Mouse (Mus musculus) intestine, embryonic 14.5 days (tissue): ENCODE measurements around the gene Mccc1. TPM values are rescaled to one million over a fixed set of nuclear protein-coding genes. Genes with fewer than 3 reads are reported as not detected.

Experiments used
- ATAC-seq: fragments of 200-750 bp; cut with Nextera tagmentation; replicated peaks from 2 replicates; pipeline ENCODE4 v1.8.0; 2017; ENCODE audit warnings: low read depth, moderate number of reproducible peaks, moderate TSS enrichment, moderate library complexity; ENCODE audit not compliant: low FRiP score, low TSS enrichment
- DNase-seq: peaks from one replicate; pipeline ENCODE4 v3.0.0-alpha.2; 2018; ENCODE audit warnings: low spot score
- H3K27ac ChIP-seq: fragments of 300-500 bp; sonication (generic); 2 replicates; pipeline ENCODE4 v1.5.1; 2014; ENCODE audit warnings: low read depth, mild to moderate bottlenecking, control low read depth
- H3K27me3 ChIP-seq: fragments of 300-500 bp; sonication (generic); replicated peaks from 2 replicates; pipeline ENCODE4 v1.6.1; 2014; ENCODE audit warnings: low read length, control low read depth; ENCODE audit not compliant: control insufficient read depth, insufficient read depth
- H3K36me3 ChIP-seq: fragments of 300-500 bp; sonication (generic); 2 replicates; pipeline ENCODE4 v1.6.1; 2014; ENCODE audit warnings: low read length, control low read depth; ENCODE audit not compliant: control insufficient read depth, insufficient read depth
- H3K4me1 ChIP-seq: fragments of 300-500 bp; sonication (generic); replicated peaks from 2 replicates; pipeline ENCODE4 v1.6.1; 2014; ENCODE audit warnings: low read length, control low read depth, mixed read lengths; ENCODE audit not compliant: control insufficient read depth, insufficient read depth
- H3K4me2 ChIP-seq: fragments of 300-500 bp; sonication (generic); 2 replicates; pipeline ENCODE4 v1.6.1; 2014; ENCODE audit warnings: low read length
- H3K4me3 ChIP-seq: fragments of 300-500 bp; sonication (generic); 2 replicates; pipeline ENCODE4 v1.5.1; 2014; ENCODE audit warnings: low read depth, low read length, control low read depth, mixed read lengths
- H3K9ac ChIP-seq: fragments of 300-500 bp; sonication (generic); 2 replicates; pipeline ENCODE4 v1.6.1; 2014; ENCODE audit warnings: mild to moderate bottlenecking, low read length
- H3K9me3 ChIP-seq: fragments of 300-500 bp; sonication (generic); 2 replicates; pipeline ENCODE4 v1.6.1; 2016; ENCODE audit warnings: low read length, control low read depth; ENCODE audit not compliant: control insufficient read depth
- WGBS: fragments of 180-500 bp; shearing (Covaris S2); extraction: QIAGEN DNeasy Blood & Tissue Kit; methylation state at CpG from one replicate; pipeline ENCODE4 v1.1.7; 2014; 5-methylcytosine and 5-hydroxymethylcytosine counted together
- polyA plus RNA-seq: library from polyadenylated mRNA; unstranded; fragments of >200 nt; fragmentation: Nextera tagmentation; extraction: Ambion mirVana; gene quantifications from 2 replicates; pipeline ENCODE4 v1.2.1, GENCODE M21; 2014

The Mccc1 gene
- polyA plus RNA-seq, 1 experiment from 2014 or later = 29.8 TPM

DNA sequence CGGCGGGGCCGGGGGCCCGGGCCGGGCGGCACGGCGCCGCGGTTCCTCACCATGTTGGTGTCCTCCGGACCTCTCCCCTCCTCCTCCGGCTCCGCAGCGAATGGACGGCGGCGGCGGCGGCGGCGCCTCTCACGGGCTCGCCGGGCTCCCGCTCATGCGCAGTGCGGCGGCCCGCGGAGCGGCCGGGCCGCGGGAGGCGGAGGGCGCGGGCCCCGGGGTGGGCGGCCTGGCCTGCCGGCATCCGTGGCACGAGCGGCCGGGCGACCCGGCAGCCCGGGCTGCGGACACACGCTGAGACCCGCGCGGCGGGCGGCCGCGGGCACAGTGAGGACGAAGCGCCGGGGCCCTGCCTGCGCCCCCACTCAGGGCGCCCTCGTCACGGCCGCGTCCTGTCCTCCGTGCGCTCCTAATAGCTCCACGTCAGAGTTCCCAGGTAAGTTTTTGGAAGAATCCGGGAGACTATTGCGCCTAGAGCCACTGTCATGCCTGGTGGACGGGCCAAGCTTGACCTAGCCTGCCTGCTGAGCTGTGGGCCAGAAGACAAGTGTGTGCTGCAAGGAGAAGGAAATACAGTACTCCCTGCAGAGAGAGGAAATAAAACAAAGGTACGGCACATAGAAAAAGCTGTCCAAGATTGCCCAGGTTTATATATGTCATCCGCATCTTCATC, 67.6 kb downstream of the Mccc1 start:
- peak overlapping the region; percentile 94 for H3K9ac ChIP-seq
- H3K4me1 ChIP-seq = peaks cover 26% of the 10 kb centered on the region
- peak overlapping the region; percentile 93 for H3K27ac ChIP-seq
- peak overlapping the region; percentile 61 for H3K4me2 ChIP-seq
- no peaks in the 10 kb centered on the region for H3K27me3 ChIP-seq
- peak overlapping the region; percentile 88 for H3K4me3 ChIP-seq
- peak; percentile 92 for ATAC-seq
- peaks cover under 1% of the 10 kb centered on the region; the same call in 1 of the 2 replicates for H3K36me3 ChIP-seq
- peak; percentile 84 for DNase-seq
- WGBS = under 1% methylated on average over 42 of the region's 73 CpGs
- no peaks in the 10 kb centered on the region for H3K9me3 ChIP-seq

DNA sequence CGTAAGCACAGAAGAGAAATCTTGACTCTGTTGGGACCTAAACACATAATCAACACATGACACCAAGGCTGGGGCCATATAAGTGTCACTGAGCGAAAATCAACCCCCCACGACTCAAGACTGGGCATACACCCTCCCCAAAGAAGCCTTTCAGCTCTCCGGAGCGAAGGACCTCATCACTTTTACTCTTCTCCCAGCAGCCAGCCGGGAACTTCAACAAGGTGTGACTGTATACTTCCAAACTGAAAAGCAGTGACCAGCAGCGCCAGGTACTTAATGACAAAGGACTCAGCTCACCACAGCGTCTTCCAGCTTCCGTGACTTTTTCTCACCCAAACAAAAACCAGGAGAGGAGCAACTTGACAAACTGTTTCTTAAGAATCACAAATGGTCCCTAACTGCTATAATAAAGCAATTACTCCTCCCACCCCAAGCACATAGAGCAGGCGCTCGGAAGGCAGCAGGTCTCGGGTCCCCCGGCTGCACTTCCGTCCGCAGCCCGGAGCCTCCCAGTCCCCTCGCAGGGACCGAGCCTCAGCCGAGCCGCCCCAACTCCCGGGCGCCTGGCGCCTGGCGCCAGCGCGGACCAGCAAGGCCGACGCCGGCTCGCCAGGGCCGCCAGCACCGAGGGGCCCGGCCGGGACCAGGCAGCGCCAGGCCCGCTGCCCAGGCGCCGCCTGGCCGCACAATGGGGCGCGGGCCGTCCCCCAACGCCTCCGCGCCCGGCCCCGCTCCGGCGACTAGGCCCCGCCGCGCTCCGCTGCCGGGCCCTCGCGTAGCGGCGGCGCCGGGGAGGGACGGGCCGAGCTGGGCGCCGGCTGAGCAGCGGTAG, 68.4 kb downstream of the Mccc1 start:
- Histone ChIP-seq H3K9ac (peak overlapping the region; percentile 94), H3K27ac (peak overlapping the region; percentile 93), H3K36me3 (no peaks in the 10 kb centered on the region; the same call in 1 of the 2 replicates), H3K4me2 (peak overlapping the region; percentile 96), H3K9me3 (no peaks in the 10 kb centered on the region), H3K4me1 (peaks cover 26% of the 10 kb centered on the region), H3K4me3 (peak overlapping the region; percentile 88), H3K27me3 (no peaks in the 10 kb centered on the region)
- ATAC-seq (peak; percentile 86), DNase-seq (peak; percentile 86)
- under 1% methylated on average over 64 of the region's 65 CpGs for WGBS

GRCm38 (mm10) chr3:35931359-35931758, 69.1 kb downstream of the Mccc1 start:
- Histone ChIP-seq H3K9me3 (no peaks in the 10 kb centered on the region), H3K4me1 (peaks cover 26% of the 10 kb centered on the region), H3K9ac (peak overlapping the region; percentile 94), H3K27ac (no peak overlapping the region), H3K4me3 (peak overlapping the region; percentile 88), H3K36me3 (no peaks in the 10 kb centered on the region; the same call in 1 of the 2 replicates), H3K4me2 (peak overlapping the region; percentile 96), H3K27me3 (no peaks in the 10 kb centered on the region)
- ATAC-seq (no peak), DNase-seq (no peak)
- 35% methylated on average over 7 of the region's 7 CpGs for WGBS

DNA sequence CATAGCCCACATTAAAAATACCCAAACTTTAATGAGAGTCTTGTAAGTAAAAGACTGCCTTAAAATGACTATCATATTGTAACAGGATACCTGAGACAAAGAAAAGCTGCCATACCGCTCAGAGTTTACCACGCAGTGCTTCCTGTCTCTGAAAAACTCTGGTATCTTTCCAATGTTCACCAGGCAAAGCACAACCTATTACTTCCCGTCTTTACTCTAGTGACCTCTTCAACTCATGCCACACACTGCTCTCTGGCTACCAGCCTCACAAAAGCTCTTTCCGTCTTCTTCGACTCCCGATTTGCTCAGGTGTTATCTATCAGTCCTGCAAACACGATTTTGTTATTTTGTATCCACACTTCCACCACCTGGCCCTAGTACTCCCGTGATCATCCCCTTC, 70.6 kb downstream of the Mccc1 start:
- WGBS = 37% methylated on average over 8 of the region's 8 CpGs
- no peak for DNase-seq
- Histone ChIP-seq H3K36me3 (no peaks in the 10 kb centered on the region; the same call in 1 of the 2 replicates), H3K4me3 (no peak overlapping the region), H3K9ac (no peak overlapping the region), H3K4me2 (no peak overlapping the region), H3K27ac (no peak overlapping the region), H3K4me1 (peaks cover 26% of the 10 kb centered on the region), H3K9me3 (no peaks in the 10 kb centered on the region), H3K27me3 (no peaks in the 10 kb centered on the region)
- no peak for ATAC-seq

DNA sequence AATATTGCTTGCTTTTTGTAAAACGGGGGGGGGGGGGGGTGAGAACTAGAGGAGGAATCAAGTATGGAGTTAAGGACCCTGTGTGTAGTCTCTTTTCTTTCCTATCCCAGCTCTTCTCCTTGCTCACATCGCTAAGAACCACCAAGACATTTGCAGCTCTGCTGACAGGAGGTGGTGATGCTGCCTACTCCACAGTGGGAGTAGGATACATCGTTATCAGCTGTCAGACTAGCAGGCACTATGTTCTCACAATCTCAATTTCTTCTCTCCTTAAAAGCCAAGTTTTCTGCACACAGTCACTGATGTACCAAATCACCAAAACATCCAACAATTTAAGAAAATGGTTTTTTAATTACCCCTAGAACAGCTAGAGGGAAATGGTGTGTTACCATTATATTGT, 71.1 kb downstream of the Mccc1 start:
- no peak for ATAC-seq
- H3K4me3 ChIP-seq = no peak overlapping the region
- H3K9me3 ChIP-seq = no peaks in the 10 kb centered on the region
- no peak overlapping the region for H3K27ac ChIP-seq
- no peak overlapping the region for H3K4me2 ChIP-seq
- H3K9ac ChIP-seq = no peak overlapping the region
- WGBS = 62% methylated on average over 3 of the region's 3 CpGs
- H3K27me3 ChIP-seq = no peaks in the 10 kb centered on the region
- H3K36me3 ChIP-seq = no peaks in the 10 kb centered on the region
- DNase-seq = no peak
- peaks cover 25% of the 10 kb centered on the region for H3K4me1 ChIP-seq

DNA sequence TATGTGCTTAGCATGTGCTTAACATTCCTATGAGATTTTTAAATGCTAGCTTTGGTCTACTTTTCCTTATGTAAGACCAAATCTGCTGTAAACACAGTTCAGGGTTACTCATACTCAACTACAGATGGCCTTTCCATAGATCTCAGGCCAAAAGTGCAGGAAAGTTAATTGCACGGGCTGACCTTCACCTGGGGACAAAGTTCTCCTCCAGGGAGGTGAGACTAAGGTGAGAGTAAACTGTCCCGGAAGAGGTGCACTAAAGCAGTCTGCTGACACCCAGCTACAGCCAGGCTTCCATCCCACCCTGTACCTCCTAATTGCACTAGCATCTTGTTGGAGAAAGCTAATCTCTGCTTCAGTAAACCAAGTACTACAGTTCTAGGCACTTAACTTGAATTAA, 74.6 kb downstream of the Mccc1 start:
- H3K4me3 ChIP-seq = no peak overlapping the region
- H3K9ac ChIP-seq = no peak overlapping the region
- no peaks in the 10 kb centered on the region for H3K27me3 ChIP-seq
- no peaks in the 10 kb centered on the region for H3K9me3 ChIP-seq
- no peak overlapping the region for H3K4me2 ChIP-seq
- DNase-seq (no peak), ATAC-seq (no peak)
- no peaks in the 10 kb centered on the region for H3K36me3 ChIP-seq
- WGBS = 67% methylated on average over 2 of the region's 2 CpGs
- peaks cover 9% of the 10 kb centered on the region; the same call in 1 of the 2 replicates for H3K4me1 ChIP-seq
- no peak overlapping the region for H3K27ac ChIP-seq

DNA sequence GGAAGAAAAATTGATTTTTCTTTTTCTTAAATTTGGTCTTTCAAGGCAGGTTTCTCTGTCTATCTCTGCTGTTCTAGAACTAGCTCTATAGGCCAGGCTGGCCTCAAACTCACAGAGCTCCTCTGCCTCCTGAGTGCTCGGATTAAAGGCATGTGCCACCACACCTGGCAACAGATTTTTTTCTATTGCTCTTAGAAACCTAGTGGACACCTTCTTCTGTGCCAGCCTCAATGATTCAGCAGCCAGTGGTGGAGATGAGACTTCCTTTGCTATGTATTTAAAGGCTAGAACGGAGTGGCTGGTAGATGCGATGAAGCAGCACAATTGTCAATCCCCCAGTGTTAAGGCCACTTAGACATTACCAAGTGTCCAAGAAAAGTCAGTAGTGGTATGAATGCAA, 76.5 kb downstream of the Mccc1 start:
- ATAC-seq = no peak
- Histone ChIP-seq H3K36me3 (0 out of 2 replicates have a peak, but pooled peaks cover 3% of the 10 kb centered on the region), H3K27me3 (no peaks in the 10 kb centered on the region)

GRCm38 (mm10) chr3:35923495-35923894, 77.0 kb downstream of the Mccc1 start:
- Histone ChIP-seq H3K9me3 (no peaks in the 10 kb centered on the region), H3K9ac (no peak overlapping the region), H3K4me1 (no peaks in the 10 kb centered on the region), H3K27ac (no peak overlapping the region), H3K4me3 (no peak overlapping the region), H3K36me3 (0 out of 2 replicates have a peak, but pooled peaks cover 8% of the 10 kb centered on the region), H3K4me2 (no peak overlapping the region), H3K27me3 (no peaks in the 10 kb centered on the region)
- 56% methylated on average over 7 of the region's 7 CpGs for WGBS
- no peak for DNase-seq
- no peak for ATAC-seq

More for the DNA sequence above, 76.5 kb downstream of the Mccc1 start:
- Histone ChIP-seq H3K27ac (no peak overlapping the region), H3K4me2 (no peak overlapping the region), H3K9me3 (no peaks in the 10 kb centered on the region), H3K4me3 (no peak overlapping the region), H3K9ac (no peak overlapping the region), H3K4me1 (no peaks in the 10 kb centered on the region)
- 84% methylated on average over 3 of the region's 3 CpGs for WGBS
- DNase-seq = no peak
